Mouse (Mus musculus) left cerebral cortex, adult 2 months (tissue): ENCODE measurements around the gene Mal. TPM values are rescaled to one million over a fixed set of nuclear protein-coding genes. Genes with fewer than 3 reads are reported as not detected.

ENCODE experiments used
- DNase-seq, 2 experiments: peaks; one replicate each; pipeline ENCODE4 v3.0.0; 2021 to 2022; ENCODE audit warnings: low spot score in 2 of 2, mixed read lengths in 1 of 2; ENCODE audit errors: extremely low spot score in 1 of 2
- H3K27ac ChIP-seq: fragments of 200-600 bp; 2 replicates; pipeline ENCODE4 v1.8.1; 2022
- H3K4me3 ChIP-seq: fragments of 200-600 bp; 2 replicates; pipeline ENCODE4 v1.8.1; 2022
- CTCF ChIP-seq: fragments of 200-600 bp; IDR thresholded peaks from 2 replicates; pipeline ENCODE4 v1.8.1; 2022; ENCODE audit warnings: antibody characterized with exemption, mild to moderate bottlenecking, moderate library complexity
- intact Hi-C: fragments of 180-260 bp; cut with DNase I; formaldehyde crosslinking; loops from one replicate; pipeline ENCODE4 v1.15.1; 2025
- total RNA-seq, 2 experiments: library from RNA; stranded (reverse); gene quantifications; 2 replicates each; pipeline ENCODE4 v1.2.3; 2021

The Mal gene
- total RNA-seq, 2 experiments from 2014 or later, result 59.8 to 65.0 TPM

- H3K27ac ChIP-seq, result no peak overlapping the region
- intact Hi-C loops, result no loop called here
- no peak overlapping the region for H3K4me3 ChIP-seq
- TF ChIP-seq CTCF, result no peak
- no peak for DNase-seq
These were observed 4.9 kb downstream of the Mal start for GRCm38 (mm10) chr2:127651601-127652000.

- intact Hi-C loops, result no loop called here
- no peak for DNase-seq
- no peak overlapping the region for H3K27ac ChIP-seq
- no peak for TF ChIP-seq CTCF
- no peak overlapping the region for H3K4me3 ChIP-seq
These were observed 6.6 kb downstream of the Mal start for GRCm38 (mm10) chr2:127649921-127650320.

- no peak overlapping the region for H3K27ac ChIP-seq
- intact Hi-C loops, result no loop called here
- no peak overlapping the region for H3K4me3 ChIP-seq
- DNase-seq, result no peak
- TF ChIP-seq CTCF, result no peak
These were observed 8.3 kb downstream of the Mal start for GRCm38 (mm10) chr2:127648145-127648544.

- intact Hi-C loops, result no loop called here
These were observed 9.6 kb downstream of the Mal start for GRCm38 (mm10) chr2:127646875-127647274.

GRCm38 (mm10) chr2:127643728-127644704 lies 12.5 kb downstream of the Mal start:
- Histone ChIP-seq H3K4me3 (no peak overlapping the region), H3K27ac (no peak overlapping the region)
- no peak for TF ChIP-seq CTCF
- intact Hi-C loops, result no loop called here
- no peak for DNase-seq

More at GRCm38 (mm10) chr2:127646875-127647274, 9.6 kb downstream of the Mal start:
- TF ChIP-seq CTCF, result no peak
- Histone ChIP-seq H3K27ac (no peak overlapping the region), H3K4me3 (no peak overlapping the region)
- DNase-seq, result no peak

GRCm38 (mm10) chr2:127638973-127639372 lies 17.5 kb downstream of the Mal start:
- intact Hi-C loops, result no loop called here
- H3K27ac ChIP-seq, result no peak overlapping the region

GRCm38 (mm10) chr2:127635581-127635980 lies 20.9 kb downstream of the Mal start:
- Histone ChIP-seq H3K27ac (no peak overlapping the region), H3K4me3 (no peak overlapping the region)
- intact Hi-C loops, result no loop called here
- no peak for TF ChIP-seq CTCF
- no peak for DNase-seq

More at GRCm38 (mm10) chr2:127638973-127639372, 17.5 kb downstream of the Mal start:
- no peak for DNase-seq
- H3K4me3 ChIP-seq, result no peak overlapping the region
- TF ChIP-seq CTCF, result no peak

- DNase-seq, result no peak
- TF ChIP-seq CTCF, result no peak
- Histone ChIP-seq H3K27ac (no peak overlapping the region), H3K4me3 (no peak overlapping the region)
- intact Hi-C loops, result no loop called here
These were observed 23.9 kb downstream of the Mal start for GRCm38 (mm10) chr2:127632601-127633000.

- Histone ChIP-seq H3K27ac (peak overlapping the region; percentile 51; the same call in 1 of the 2 replicates), H3K4me3 (no peak overlapping the region)
- no peak for TF ChIP-seq CTCF
- no peak for DNase-seq
- intact Hi-C loops, result no loop called here
These were observed 28.4 kb downstream of the Mal start for GRCm38 (mm10) chr2:127627990-127628570.

GRCm38 (mm10) chr2:127627354-127627753 lies 29.1 kb downstream of the Mal start:
- no peak for TF ChIP-seq CTCF
- H3K27ac ChIP-seq, result peak overlapping the region; percentile 58; the same call in 1 of the 2 replicates
- intact Hi-C loops, result no loop called here
- no peak for DNase-seq
- H3K4me3 ChIP-seq, result no peak overlapping the region

- DNase-seq, result no peak
- no peak for TF ChIP-seq CTCF
- intact Hi-C loops, result no loop called here
- no peak overlapping the region for H3K27ac ChIP-seq
- no peak overlapping the region for H3K4me3 ChIP-seq
These were observed 30.8 kb downstream of the Mal start for GRCm38 (mm10) chr2:127625659-127626058.

GRCm38 (mm10) chr2:127624786-127625185 lies 31.7 kb downstream of the Mal start:
- H3K27ac ChIP-seq, result no peak overlapping the region
- intact Hi-C loops, result no loop called here
- H3K4me3 ChIP-seq, result no peak overlapping the region
- DNase-seq, result no peak
- no peak for TF ChIP-seq CTCF
